Mouse (Mus musculus) stomach, embryonic 16.5 days (tissue): ENCODE measurements around the gene Fbxo34. TPM values are rescaled to one million over a fixed set of nuclear protein-coding genes. Genes with fewer than 3 reads are reported as not detected.

Experiments used
- ATAC-seq: fragments of 200-750 bp; cut with Nextera tagmentation; 2 replicates; pipeline ENCODE4 v1.8.0; 2017; ENCODE audit warnings: moderate number of reproducible peaks, moderate TSS enrichment; ENCODE audit not compliant: insufficient read depth, low FRiP score
- H3K27ac ChIP-seq: fragments of 300-500 bp; sonication (generic); 2 replicates; pipeline ENCODE4 v1.5.1; 2014; ENCODE audit warnings: low read length
- H3K27me3 ChIP-seq: fragments of 300-500 bp; sonication (generic); 2 replicates; pipeline ENCODE4 v1.6.1; 2014; ENCODE audit warnings: low read length, control low read depth, mixed read lengths; ENCODE audit not compliant: control insufficient read depth, insufficient read depth
- H3K36me3 ChIP-seq: fragments of 300-500 bp; sonication (generic); 2 replicates; pipeline ENCODE4 v1.6.1; 2014; ENCODE audit warnings: low read length; ENCODE audit not compliant: control insufficient read depth, insufficient read depth
- H3K4me1 ChIP-seq: fragments of 300-500 bp; sonication (generic); 2 replicates; pipeline ENCODE4 v1.6.1; 2014; ENCODE audit warnings: low read length, control low read depth, mixed read lengths; ENCODE audit not compliant: control insufficient read depth, insufficient read depth
- H3K4me2 ChIP-seq: fragments of 300-500 bp; sonication (generic); 2 replicates; pipeline ENCODE4 v1.6.1; 2014; ENCODE audit warnings: low read depth, low read length, mixed read lengths
- H3K4me3 ChIP-seq: fragments of 300-500 bp; sonication (generic); replicated peaks from 2 replicates; pipeline ENCODE4 v1.5.1; 2014; ENCODE audit warnings: mild to moderate bottlenecking, low read length
- H3K9ac ChIP-seq: fragments of 300-500 bp; sonication (generic); 2 replicates; pipeline ENCODE4 v1.6.1; 2014; ENCODE audit warnings: low read length
- H3K9me3 ChIP-seq: fragments of 300-500 bp; sonication (generic); replicated peaks from 2 replicates; pipeline ENCODE4 v1.6.1; 2016; ENCODE audit warnings: low read length, control low read depth; ENCODE audit not compliant: control insufficient read depth
- WGBS: fragments of 180-500 bp; shearing (Covaris S2); extraction: QIAGEN DNeasy Blood & Tissue Kit; methylation state at CpG from one replicate; pipeline ENCODE4 v1.1.7; 2014; 5-methylcytosine and 5-hydroxymethylcytosine counted together
- polyA plus RNA-seq: library from polyadenylated mRNA; unstranded; fragments of >200 nt; fragmentation: Nextera tagmentation; extraction: Ambion mirVana; gene quantifications from 2 replicates; pipeline ENCODE4 v1.2.1, GENCODE M21; 2015

Gene Fbxo34
- polyA plus RNA-seq, 1 experiment from 2014 or later = 20.4 TPM

GRCm38 (mm10) chr14:47482200-47482599 is 32.0 kb downstream of the Fbxo34 start:
- no peak for ATAC-seq
- WGBS = 89% methylated on average over 6 of the region's 6 CpGs
- no peak overlapping the region for H3K4me3 ChIP-seq
- H3K36me3 ChIP-seq = no peaks in the 10 kb centered on the region
- no peaks in the 10 kb centered on the region for H3K9me3 ChIP-seq
- H3K27ac ChIP-seq = no peak overlapping the region
- no peaks in the 10 kb centered on the region for H3K27me3 ChIP-seq
- H3K4me1 ChIP-seq = no peaks in the 10 kb centered on the region
- no peak overlapping the region for H3K4me2 ChIP-seq
- H3K9ac ChIP-seq = no peak overlapping the region

- no peaks in the 10 kb centered on the region for H3K4me1 ChIP-seq
- no peaks in the 10 kb centered on the region for H3K36me3 ChIP-seq
- H3K9me3 ChIP-seq = no peaks in the 10 kb centered on the region
- H3K9ac ChIP-seq = no peak overlapping the region
- H3K4me3 ChIP-seq = no peak overlapping the region
- no peak overlapping the region for H3K4me2 ChIP-seq
- no peak overlapping the region for H3K27ac ChIP-seq
- H3K27me3 ChIP-seq = no peaks in the 10 kb centered on the region
- 63% methylated on average over 1 of the region's 1 CpGs for WGBS
- ATAC-seq = no peak
These were observed 32.9 kb downstream of the Fbxo34 start for GRCm38 (mm10) chr14:47483099-47483498.

GRCm38 (mm10) chr14:47488732-47489131 is 38.5 kb downstream of the Fbxo34 start:
- no peak for ATAC-seq
- Histone ChIP-seq H3K4me1 (peaks cover 7% of the 10 kb centered on the region), H3K27ac (no peak overlapping the region), H3K27me3 (no peaks in the 10 kb centered on the region), H3K36me3 (no peaks in the 10 kb centered on the region), H3K4me2 (peak overlapping the region; percentile 34; the same call in 1 of the 2 replicates), H3K4me3 (no peak overlapping the region), H3K9me3 (no peaks in the 10 kb centered on the region), H3K9ac (no peak overlapping the region; the same call in 1 of the 2 replicates)
- 41% methylated on average over 7 of the region's 7 CpGs for WGBS

DNA sequence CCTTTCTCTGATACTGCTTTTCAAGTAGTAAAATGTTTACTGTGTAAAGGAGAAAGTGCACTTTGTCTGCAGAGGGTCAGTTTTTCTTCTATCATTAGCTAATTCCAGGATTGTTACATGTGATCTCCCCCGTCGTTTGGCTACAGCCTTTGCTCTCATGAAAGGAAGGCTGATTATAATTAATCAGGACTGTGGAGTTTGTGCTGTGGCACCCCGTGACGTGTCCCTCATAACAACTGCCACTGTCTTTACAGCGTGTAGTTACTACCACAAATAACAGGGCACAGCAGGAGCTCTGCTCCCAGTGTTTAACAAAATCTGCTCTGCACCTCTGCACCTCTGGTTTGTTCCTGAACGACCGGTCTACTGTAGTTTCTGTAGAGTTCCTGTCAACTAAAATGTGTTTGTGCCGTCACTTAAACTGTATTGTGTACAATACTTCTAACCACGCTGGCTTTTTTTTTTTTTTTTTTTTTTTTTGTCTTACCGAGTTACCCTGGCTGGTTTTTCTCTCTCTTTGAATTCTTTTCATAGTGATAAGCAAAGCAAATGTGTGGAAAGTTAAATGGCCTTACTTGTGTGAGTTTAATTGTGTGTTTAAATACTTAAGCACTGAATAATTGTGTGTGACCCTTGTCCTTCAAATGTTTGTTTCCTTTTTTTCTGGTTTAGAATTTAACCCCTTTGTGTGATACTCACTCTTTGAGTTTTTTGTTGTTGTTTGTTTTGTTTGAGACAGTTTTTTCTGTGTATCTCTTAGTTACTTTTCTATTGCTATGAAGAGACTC is 39.3 kb downstream of the Fbxo34 start:
- ATAC-seq = peak; percentile 25; the same call in 1 of the 2 replicates
- Histone ChIP-seq H3K4me1 (peaks cover 7% of the 10 kb centered on the region), H3K9me3 (no peaks in the 10 kb centered on the region), H3K4me2 (peak overlapping the region; percentile 34), H3K27ac (peak overlapping the region; percentile 78), H3K36me3 (no peaks in the 10 kb centered on the region), H3K9ac (no peak overlapping the region; the same call in 1 of the 2 replicates), H3K4me3 (no peak overlapping the region), H3K27me3 (no peaks in the 10 kb centered on the region)
- WGBS = 23% methylated on average over 10 of the region's 10 CpGs

- no peaks in the 10 kb centered on the region for H3K36me3 ChIP-seq
- no peaks in the 10 kb centered on the region for H3K27me3 ChIP-seq
- H3K9ac ChIP-seq = no peak overlapping the region
- H3K9me3 ChIP-seq = no peaks in the 10 kb centered on the region
- H3K4me1 ChIP-seq = peaks cover 7% of the 10 kb centered on the region
- no peak overlapping the region for H3K4me2 ChIP-seq
- H3K27ac ChIP-seq = peak overlapping the region; percentile 7; the same call in 1 of the 2 replicates
- ATAC-seq = no peak
- no peak overlapping the region for H3K4me3 ChIP-seq
- 94% methylated on average over 2 of the region's 2 CpGs for WGBS
These were observed 40.5 kb downstream of the Fbxo34 start for GRCm38 (mm10) chr14:47490732-47491131.

GRCm38 (mm10) chr14:47493592-47494361 is 43.6 kb downstream of the Fbxo34 start:
- no peak for ATAC-seq
- H3K27me3 ChIP-seq = no peaks in the 10 kb centered on the region
- whole genome bisulfite sequencing = 71% methylated on average over 2 of the region's 2 CpGs
- no peak overlapping the region for H3K4me3 ChIP-seq
- no peaks in the 10 kb centered on the region for H3K36me3 ChIP-seq
- H3K4me1 ChIP-seq = peaks cover 12% of the 10 kb centered on the region
- no peak overlapping the region for H3K9ac ChIP-seq
- no peak overlapping the region for H3K27ac ChIP-seq
- H3K9me3 ChIP-seq = no peaks in the 10 kb centered on the region
- no peak overlapping the region for H3K4me2 ChIP-seq

DNA sequence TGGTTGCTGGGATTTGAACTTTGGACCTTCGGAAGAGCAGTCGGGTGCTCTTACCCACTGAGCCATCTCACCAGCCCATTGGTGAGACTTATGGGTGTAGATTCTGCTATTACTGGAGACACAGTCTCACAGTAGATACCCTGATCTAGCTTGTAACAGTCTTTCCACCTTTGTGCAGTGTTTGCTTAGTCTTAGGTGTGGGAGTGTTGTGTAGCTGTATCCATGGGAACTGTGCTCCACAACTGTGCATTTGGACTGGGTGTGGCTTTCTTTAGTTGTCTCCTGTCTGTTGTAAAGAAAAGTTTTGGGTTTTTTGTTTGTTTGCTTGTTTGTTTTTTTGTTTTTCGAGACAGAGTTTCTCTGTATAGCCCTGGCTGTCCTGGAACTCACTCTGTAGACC is 45.7 kb downstream of the Fbxo34 start:
- Histone ChIP-seq H3K4me2 (no peak overlapping the region), H3K27ac (no peak overlapping the region), H3K27me3 (no peaks in the 10 kb centered on the region), H3K36me3 (no peaks in the 10 kb centered on the region), H3K9me3 (no peaks in the 10 kb centered on the region), H3K4me1 (0 out of 2 replicates have a peak, but pooled peaks cover 10% of the 10 kb centered on the region), H3K9ac (no peak overlapping the region), H3K4me3 (no peak overlapping the region)
- WGBS = 95% methylated on average over 3 of the region's 3 CpGs
- no peak for ATAC-seq

DNA sequence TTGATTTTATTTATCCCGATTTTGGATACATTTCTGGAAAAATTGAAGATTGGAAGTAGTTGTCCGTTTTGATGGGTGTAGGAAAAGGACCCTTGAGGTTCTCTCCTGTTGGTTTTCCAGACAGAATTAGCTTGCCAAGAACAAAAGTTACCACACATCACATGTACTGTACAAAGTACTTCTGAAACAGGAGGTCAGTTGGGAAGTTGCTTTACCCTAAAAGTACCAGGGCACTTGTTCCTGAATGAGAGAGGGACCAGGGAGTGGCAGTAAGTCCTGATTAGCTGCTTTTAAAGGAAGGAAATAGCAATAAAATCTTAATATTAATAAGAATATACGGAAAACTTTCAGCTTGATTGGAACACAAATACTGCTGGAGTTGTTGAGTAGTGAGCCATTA is 46.9 kb downstream of the Fbxo34 start:
- no peaks in the 10 kb centered on the region for H3K27me3 ChIP-seq
- H3K36me3 ChIP-seq = no peaks in the 10 kb centered on the region
- no peak overlapping the region; the same call in 1 of the 2 replicates for H3K27ac ChIP-seq
- no peak overlapping the region for H3K9ac ChIP-seq
- WGBS = 69% methylated on average over 3 of the region's 3 CpGs
- H3K4me1 ChIP-seq = 0 out of 2 replicates have a peak, but pooled peaks cover 10% of the 10 kb centered on the region
- no peaks in the 10 kb centered on the region for H3K9me3 ChIP-seq
- H3K4me3 ChIP-seq = no peak overlapping the region
- H3K4me2 ChIP-seq = no peak overlapping the region
- ATAC-seq = no peak

DNA sequence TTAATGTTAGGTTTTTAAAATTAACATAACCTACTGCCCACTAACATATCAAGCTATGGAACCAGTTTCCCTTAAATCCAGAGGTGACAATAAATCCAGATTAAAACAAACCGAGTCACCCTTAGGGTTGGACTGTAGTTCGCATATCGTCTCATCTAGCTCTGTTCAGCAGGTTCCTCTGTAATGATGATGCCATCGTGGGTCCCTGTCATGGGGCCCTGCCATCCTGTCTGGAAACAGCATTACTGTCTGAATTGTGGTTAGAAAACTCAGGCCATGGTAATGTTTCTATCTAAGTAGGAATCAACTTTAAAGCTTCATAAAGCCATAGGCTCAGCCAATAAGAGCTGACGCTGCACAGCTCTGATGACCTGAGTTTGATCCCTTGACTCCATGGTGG is 48.4 kb downstream of the Fbxo34 start:
- 0 out of 2 replicates have a peak, but pooled peaks cover 10% of the 10 kb centered on the region for H3K4me1 ChIP-seq
- H3K9me3 ChIP-seq = no peaks in the 10 kb centered on the region
- no peak overlapping the region for H3K9ac ChIP-seq
- H3K27me3 ChIP-seq = no peaks in the 10 kb centered on the region
- no peak overlapping the region for H3K4me2 ChIP-seq
- no peak overlapping the region for H3K4me3 ChIP-seq
- WGBS = 73% methylated on average over 5 of the region's 5 CpGs
- H3K27ac ChIP-seq = no peak overlapping the region
- no peaks in the 10 kb centered on the region for H3K36me3 ChIP-seq
- no peak for ATAC-seq
